Mouse (Mus musculus) gastrocnemius, adult 8-10 months (tissue): ENCODE results near the gene Arid5b. TPM values are rescaled to one million over a fixed set of nuclear protein-coding genes. Genes with fewer than 3 reads are reported as not detected.
A peak's percentile ranks its signal among the peaks of the same experiment; 100 is the strongest.
"Not testable (repeated sequence)": the region's sequence is repeated elsewhere in the genome, so short reads cannot be mapped to it uniquely, and the experiment has no call there.

Experiments
- DNase-seq, 2 experiments: peaks; one replicate each; pipeline ENCODE4 v3.0.0; 2022; ENCODE audit warnings: low spot score in 2 of 2
- total RNA-seq, 4 experiments: library from RNA; stranded (reverse); gene quantifications; 2 replicates each; pipeline ENCODE4 v1.2.4; 2022

The Arid5b gene
- total RNA-seq, 4 experiments from 2014 or later = 10.1 to 12.5 (median 11.9) TPM

DNA sequence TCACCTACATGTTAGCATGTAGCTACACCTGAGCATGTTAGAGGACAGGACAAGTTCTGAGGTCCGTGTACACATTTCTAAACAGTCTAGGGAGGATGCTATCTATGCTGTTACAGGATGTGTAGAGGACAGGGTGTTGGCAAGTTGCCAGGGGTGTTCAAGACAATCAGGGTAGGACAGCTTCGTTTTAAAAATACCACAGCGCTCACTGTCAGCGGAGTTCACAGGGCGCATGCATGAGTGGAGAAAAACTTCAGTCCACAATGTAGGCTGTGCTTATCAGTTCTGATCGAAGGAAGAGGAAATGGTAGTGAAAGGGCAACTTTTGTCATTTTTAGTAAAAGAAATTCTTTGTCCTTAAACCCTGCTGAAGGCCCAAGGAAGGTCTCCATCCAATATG is 159.3 kb downstream of the Arid5b start:
- DNase-seq = no peak

GRCm38 (mm10) chr10:68114955-68115354 is 163.6 kb downstream of the Arid5b start:
- no peak for DNase-seq

GRCm38 (mm10) chr10:68113645-68114044 is 164.9 kb downstream of the Arid5b start:
- DNase-seq = no peak

DNA sequence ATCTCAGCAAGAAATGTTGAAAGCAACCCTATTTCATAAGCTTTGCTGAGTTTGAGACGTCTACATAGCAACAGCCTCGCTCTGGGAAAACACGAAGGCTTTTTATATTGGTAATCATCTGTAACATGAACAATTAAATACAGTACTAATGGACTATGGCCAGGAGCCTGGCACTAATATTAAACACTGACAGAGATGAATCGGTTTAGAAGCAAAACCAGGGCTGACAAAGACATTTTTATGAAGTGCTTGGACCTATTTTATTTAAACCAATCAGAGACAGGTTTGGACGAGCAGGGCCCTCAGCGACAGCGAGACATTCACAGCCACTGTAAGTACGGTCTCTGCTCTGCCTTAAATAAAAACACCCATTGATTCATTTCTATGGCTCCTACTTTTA is 165.6 kb downstream of the Arid5b start:
- no peak for DNase-seq

DNA sequence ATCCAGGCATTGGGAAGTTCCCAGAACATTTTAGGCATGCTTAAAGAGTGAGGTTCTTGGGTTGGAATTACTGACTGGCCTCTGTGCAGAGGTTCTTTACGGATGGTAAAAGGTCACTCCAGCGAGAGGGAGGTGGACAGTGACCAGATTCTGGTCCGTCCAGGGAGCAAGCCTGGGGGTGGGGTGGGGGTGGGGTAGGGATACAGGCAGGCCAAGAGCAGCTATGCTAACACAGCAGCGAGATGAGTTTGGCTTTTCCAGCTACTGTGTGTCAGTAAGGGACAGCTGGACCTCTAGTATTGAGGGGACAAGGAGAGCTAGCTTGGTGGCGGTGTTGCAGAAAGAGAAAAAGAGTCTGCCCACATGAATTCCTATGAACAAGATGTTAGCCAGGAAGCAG is 167.9 kb downstream of the Arid5b start:
- DNase-seq = no peak

DNA sequence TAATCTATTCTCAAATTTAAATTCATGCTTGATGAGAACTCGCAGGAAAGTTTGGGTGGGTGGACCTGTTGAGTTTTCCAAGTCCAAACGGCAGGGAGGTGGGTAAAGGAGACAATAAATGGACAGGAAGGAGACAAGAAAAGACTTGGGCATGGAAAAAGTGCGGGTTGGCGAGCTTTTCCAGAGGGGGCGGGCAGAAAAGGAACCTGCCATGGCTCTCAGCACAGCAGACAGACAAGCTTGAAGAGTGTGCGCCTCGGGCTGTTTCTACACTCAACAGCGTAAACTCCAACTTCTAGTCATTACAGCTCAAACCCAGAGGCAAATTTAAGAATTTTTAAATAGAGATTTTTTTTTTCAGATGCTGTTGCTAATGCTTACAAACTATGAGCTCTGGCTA is 168.4 kb downstream of the Arid5b start:
- DNase-seq = no peak

DNA sequence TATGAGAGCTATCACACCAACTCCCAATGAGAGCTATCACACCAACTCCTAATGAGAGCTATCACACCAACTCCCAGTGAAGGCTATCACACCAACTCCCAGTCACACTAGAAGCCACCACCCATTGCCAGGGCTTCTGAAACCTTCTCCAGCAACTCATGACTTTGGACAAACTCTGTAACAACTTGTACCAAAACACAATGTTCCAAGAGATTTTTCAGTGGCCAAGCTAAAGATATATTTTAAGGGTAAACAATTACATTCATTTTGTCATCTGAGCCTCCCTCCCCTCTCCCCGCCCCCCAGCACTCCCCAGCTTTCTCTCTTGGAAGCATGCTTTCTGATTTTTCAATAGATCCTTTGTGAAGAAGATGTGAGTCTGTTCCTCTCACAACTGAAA is 168.9 kb downstream of the Arid5b start:
- DNase-seq = no peak

DNA sequence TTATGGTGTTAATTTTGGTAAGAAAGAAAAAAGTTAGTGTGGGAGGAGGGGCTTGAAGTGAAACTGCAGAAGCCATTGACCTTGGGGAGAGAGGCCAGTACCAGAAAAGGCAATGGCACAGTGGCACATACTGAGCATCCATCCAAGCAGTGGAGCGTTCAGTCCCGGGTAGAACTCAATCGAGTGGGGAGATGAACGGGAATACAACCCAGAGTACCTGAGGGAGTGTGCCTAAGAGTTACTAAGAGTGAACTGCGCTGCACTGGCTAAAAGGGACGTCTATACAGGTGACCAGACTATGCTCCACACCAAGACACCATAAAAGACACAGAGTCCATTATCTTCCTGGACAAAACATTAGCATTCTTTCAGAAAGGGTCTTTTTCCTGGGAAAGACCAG is 170.8 kb downstream of the Arid5b start:
- no peak for DNase-seq

DNA sequence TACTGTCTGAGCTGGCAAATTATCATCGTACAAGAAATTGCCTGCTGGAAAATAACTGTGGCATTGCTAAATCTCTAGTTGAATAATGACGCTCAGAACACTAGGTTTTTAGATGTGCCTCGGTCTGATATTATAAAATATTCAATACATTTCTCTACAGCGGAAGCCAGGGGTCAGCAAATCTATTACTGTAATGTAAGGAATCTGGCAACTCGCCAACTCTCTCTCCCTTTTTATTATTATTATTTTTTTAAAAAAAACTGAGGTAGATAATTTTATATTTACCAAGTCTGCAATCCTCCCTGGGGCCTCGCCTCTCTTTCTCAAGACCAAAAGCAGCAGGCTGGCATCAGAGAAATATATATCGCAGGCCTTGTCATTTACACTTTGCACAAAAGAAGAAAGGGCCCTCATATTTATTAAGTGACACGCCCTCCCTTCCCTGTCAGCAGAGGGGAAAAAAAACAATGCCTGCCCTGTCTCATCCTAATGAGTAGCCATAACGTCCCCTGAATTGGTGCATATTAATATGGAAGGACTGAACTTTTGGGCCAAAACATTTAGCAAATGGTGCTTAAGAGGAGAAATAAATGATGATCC is 172.1 kb downstream of the Arid5b start:
- no peak for DNase-seq

- DNase-seq = no peak
Measured at GRCm38 (mm10) chr10:68104881-68105781, 173.4 kb downstream of the Arid5b start.

DNA sequence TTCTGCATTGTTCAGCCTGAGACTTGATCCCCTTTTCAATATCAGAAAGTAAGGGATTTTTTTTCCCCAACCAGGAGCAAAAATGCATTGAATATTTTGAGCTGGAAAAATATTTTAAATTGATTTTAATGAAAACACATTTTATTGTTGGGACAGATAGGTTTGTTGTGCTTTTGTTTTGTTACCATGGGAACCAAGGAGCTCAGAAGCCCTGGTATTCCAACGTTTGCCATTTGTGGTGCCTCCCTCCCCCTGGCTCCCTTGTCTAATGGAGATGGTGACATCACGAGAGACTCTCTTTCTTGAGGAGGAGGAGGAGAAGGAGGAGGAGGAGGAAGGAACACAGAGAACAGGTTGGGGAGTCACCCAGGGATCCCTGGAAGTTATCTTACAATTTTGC is 174.1 kb downstream of the Arid5b start:
- DNase-seq = no peak

- no peak for DNase-seq
Measured at GRCm38 (mm10) chr10:68103988-68104387, 174.6 kb downstream of the Arid5b start.

DNA sequence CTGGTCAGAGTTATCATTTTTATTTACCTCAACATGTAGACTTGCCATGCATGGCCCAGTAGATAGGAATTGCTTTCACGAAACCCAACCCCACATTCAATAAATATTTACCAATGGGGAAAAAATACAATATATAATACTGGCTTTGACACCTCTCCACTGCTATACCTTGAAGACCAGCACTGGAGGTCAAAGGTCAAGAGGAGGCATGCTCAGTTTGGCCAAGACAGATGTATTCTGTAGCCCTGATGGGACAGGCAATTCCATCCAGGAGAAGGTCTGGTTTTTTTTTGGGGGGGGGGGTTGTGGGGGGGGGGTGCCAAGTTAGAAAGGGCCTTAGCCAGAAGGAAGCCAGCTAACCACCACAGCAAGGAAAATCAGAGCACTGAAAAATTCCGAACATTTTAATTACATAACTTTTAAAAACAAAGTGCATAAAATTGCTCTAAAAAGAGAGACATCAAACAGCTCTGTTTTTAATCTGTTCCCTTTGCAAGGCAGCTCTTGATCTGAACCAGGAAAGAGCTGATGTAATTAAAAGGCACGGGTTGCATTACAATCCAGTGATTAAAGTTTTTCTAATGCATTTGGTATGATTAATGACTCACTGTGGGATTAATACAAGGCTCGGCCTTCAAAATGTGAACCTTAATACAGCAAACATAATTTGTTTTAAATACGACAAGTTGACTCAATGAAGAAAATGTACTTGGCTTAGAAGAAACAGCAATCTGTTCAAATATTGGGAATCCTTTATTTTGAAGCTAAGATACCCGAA is 175.3 kb downstream of the Arid5b start:
- DNase-seq = no peak

DNA sequence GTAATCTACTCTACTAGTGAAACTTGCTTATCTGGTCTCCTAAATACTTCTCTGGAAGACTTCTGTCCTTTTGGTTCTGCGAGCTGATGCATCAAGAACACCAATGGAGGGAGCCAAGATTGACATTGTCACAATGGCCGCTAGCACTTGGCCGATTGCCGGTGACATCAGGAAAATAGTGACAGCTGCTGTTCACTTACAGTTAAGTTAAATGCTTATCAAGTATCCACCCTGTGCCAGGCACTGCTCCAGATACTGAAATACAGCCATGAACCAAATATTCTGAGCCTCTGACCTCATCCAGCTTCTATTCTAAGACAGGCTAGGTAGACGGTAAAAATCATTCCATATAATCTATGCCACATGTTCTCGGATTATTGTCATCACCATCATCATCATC is 176.0 kb downstream of the Arid5b start:
- peak; percentile 62 to 65 for DNase-seq

DNA sequence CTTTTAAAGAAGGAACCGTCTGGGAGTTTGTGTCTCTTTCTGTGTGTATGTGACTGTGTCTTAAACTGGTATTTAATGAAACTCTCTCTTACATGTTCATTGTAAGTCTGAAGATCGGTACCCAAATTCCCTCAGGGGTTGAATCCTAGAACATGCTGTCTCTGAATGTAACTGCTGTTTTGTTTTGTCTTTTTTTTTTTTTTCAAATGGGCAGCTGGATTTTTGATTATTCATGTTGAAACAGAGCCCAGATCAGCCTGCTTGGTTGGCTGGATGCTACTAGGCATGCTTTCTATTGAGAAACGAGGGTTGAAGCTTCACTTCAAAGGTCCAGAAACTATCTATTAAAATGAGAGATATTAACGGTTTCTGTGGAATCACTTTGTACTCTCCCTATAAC is 177.3 kb downstream of the Arid5b start:
- no peak for DNase-seq

DNA sequence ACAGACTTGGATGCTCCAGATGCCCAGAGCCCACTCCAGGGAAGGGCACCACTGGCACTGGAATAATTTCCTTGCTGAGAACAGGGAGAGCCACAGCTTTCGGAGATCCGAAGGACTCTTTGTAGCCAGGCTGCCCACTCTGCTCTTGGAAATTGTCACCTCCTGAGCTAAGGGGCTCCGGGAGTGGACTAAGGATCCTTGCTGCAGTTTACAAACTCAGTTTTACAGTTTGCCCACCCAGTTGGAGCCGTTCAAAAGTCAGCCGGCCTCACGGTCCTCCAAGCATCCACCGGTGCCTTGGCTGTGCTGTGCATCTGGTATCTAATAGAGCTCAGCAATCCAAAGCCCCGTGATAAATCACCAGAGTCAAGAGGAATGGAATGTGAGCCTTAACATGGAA is 178.0 kb downstream of the Arid5b start:
- no peak for DNase-seq

- DNase-seq = not testable (repeated sequence)
Measured at GRCm38 (mm10) chr10:68099801-68100200, 178.7 kb downstream of the Arid5b start.

DNA sequence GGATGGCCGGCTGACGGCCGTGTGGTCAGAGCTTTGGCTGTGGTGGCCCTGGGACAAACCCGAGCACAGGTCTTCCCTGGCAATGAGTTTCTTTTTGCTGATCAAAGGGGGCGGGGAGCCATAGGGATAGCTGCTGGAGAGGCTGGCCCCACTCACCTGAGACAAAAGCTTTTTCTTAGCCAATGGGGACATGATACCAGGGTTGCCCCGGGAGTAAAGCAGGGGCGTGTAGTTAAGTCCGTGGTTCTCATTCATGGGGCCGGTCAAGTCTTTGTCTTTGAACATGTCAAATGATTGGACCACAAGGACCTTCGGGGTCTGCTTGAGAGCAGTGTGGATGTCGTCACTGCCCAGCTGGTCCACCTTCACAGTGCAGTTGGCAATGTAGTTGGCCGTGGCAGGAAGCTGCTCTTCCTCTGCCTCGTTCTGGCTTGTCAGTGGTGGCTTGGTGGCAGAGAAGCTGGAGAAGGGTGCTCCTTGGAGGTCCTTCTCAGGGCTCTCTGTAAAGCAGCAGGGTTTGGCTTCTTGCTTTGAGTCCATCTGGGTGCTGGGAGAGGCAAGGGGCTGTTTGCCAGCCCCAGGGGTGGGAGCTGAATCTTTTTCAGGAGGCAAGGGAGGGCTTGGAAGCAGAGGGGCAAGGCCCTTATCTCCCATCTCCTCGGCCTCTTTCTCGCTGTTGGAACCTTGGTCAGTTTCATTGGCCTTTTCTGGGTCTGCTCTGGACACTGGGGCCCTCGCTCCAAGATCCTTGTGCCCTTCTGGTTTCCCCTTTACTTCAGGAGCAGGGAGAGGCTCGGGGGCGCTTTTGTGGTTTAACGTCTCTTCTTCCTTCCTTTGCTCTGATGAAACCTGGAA is 180.5 kb downstream of the Arid5b start:
- no peak for DNase-seq

DNA sequence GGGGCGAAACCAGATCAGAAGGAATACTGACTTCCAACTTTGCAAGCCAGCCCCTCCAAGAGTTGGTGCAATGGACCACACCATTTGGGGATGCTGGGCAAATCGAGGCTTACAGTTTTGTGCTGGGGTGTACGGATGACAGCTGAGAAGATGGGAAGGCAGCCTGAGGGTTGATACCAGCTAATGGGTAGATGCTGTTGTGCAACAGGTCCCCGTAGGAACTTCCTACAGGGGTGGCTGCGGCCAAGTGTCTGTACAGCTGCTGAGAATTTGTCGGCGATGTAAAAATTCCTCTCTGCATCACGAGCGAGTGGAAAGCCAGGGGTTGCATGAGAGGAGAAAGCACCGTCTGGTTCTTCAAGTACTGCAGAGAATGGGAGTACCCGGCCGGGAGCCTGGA is 182.1 kb downstream of the Arid5b start:
- DNase-seq = no peak

- DNase-seq = no peak
Measured at GRCm38 (mm10) chr10:68095136-68095535, 183.4 kb downstream of the Arid5b start.

- DNase-seq = no peak
Measured at GRCm38 (mm10) chr10:68093496-68093895, 185.0 kb downstream of the Arid5b start.
